In genomic region chr10:14168197-14168844, GRCm38 (mm10) we compare ENCODE assay signal across 18 mouse cellular contexts.
DNase-seq lines count a peak whose midpoint lies in the region; ATAC-seq and TF ChIP-seq lines count a peak whose summit lies in the region.
"Had no signal": no experiment of that assay in that cellular context is flagged by ENCODE, and none has a peak within 500 bp of the region (broad histone marks: within the 10 kb centered on the region; RNA-seq: fewer than 3 reads in every experiment).

No protein-coding gene starts in this region.

- DNase-seq in heart, adult 18-20 months, result no peak
- DNase-seq in liver, result no peak
- DNase-seq in kidney, postnatal 0 days (ENCODE audit: low spot score), result peak; percentile 47
- DNase-seq in testis, postnatal 10 days (ENCODE audit: low spot score), result no peak
- no peak for DNase-seq in left cerebral cortex, postnatal 4 days
- DNase-seq: adrenal gland, adult 8-10 months; cerebellum, adult 11 months; cerebellum, postnatal 14 days; spleen, adult 18-20 months; thymus, adult 2 months had no signal

- H3K9ac ChIP-seq in heart, embryonic 11.5 days (ENCODE audit: low read depth, low read length), result no peak overlapping the region
- no peak overlapping the region for H3K9ac ChIP-seq in liver, embryonic 16.5 days (ENCODE audit: low read depth, low read length)
- H3K9ac ChIP-seq in kidney, postnatal 0 days (ENCODE audit: low read depth, low read length), result no peak overlapping the region
- H3K9ac ChIP-seq: forebrain, embryonic 13.5 days; liver, embryonic 12.5 days had no signal

- no peaks in the 10 kb centered on the region for H3K9me3 ChIP-seq in heart, embryonic 11.5 days (replicated peaks; ENCODE audit: control insufficient read depth, low read length)
- no peaks in the 10 kb centered on the region for H3K9me3 ChIP-seq in liver, embryonic 16.5 days (replicated peaks; ENCODE audit: control insufficient read depth, low read length)
- no peaks in the 10 kb centered on the region for H3K9me3 ChIP-seq in kidney, postnatal 0 days (replicated peaks; ENCODE audit: low read length)
- H3K9me3 ChIP-seq: forebrain, embryonic 13.5 days; hindbrain, embryonic 10.5 days; liver, embryonic 12.5 days had no signal

- peak overlapping the region; percentile 47 for H3K27ac ChIP-seq in heart, embryonic 11.5 days (ENCODE audit: low read depth, low read length)
- H3K27ac ChIP-seq in liver, embryonic 16.5 days (ENCODE audit: low read length), result no peak overlapping the region
- no peak overlapping the region for H3K27ac ChIP-seq in kidney, postnatal 0 days
- H3K27ac ChIP-seq: forebrain, embryonic 13.5 days; hindbrain, embryonic 10.5 days; liver, embryonic 12.5 days; macrophage had no signal

- no peak overlapping the region for H3K4me2 ChIP-seq in heart, embryonic 11.5 days
- H3K4me2 ChIP-seq in liver, embryonic 16.5 days (ENCODE audit: low read depth, low read length), result no peak overlapping the region
- H3K4me2 ChIP-seq in kidney, postnatal 0 days (ENCODE audit: low read length), result no peak overlapping the region
- H3K4me2 ChIP-seq: forebrain, embryonic 13.5 days; liver, embryonic 12.5 days had no signal

- ATAC-seq in heart, embryonic 11.5 days (replicated peaks; ENCODE audit: insufficient number of reproducible peaks, low FRiP score, low TSS enrichment), result 0 out of 2 replicates have a peak, but pooled peaks have one; percentile 14
- peak; percentile 11; the same call in 1 of the 2 replicates for ATAC-seq in liver, embryonic 16.5 days (ENCODE audit: low read depth)
- peak; percentile 93 to 95 for ATAC-seq in hematopoietic stem cell, adult 5-6 weeks (replicated peaks in 1 of 2; ENCODE audit: insufficient read depth in 1 of 2, low FRiP score in 2 of 2, low TSS enrichment in 1 of 2, low read depth in 1 of 2, poor library complexity in 2 of 2, severe bottlenecking in 2 of 2)
- no peak for ATAC-seq in kidney, postnatal 0 days (replicated peaks; ENCODE audit: low FRiP score, low read depth)
- ATAC-seq: forebrain, embryonic 13.5 days; liver, embryonic 12.5 days had no signal

- no peak overlapping the region for H3K4me3 ChIP-seq in heart, embryonic 11.5 days (ENCODE audit: low read depth, low read length)
- H3K4me3 ChIP-seq in liver, embryonic 16.5 days (ENCODE audit: low read depth, low read length), result no peak overlapping the region
- no peak overlapping the region for H3K4me3 ChIP-seq in kidney, postnatal 0 days (replicated peaks; ENCODE audit: low read depth, low read length)
- H3K4me3 ChIP-seq: forebrain, embryonic 13.5 days; hindbrain, embryonic 10.5 days; liver, embryonic 12.5 days had no signal

- WGBS in heart, embryonic 11.5 days (ENCODE audit: insufficient replicate concordance), result 25% methylated on average over 6 of the region's 6 CpGs
- 15% methylated on average over 6 of the region's 6 CpGs for WGBS in liver, embryonic 16.5 days (ENCODE audit: insufficient replicate concordance)
- WGBS in kidney, postnatal 0 days, result 65% methylated on average over 6 of the region's 6 CpGs

- H3K36me3 ChIP-seq in heart, embryonic 11.5 days (ENCODE audit: control insufficient read depth, insufficient read depth, low read length), result no peaks in the 10 kb centered on the region
- no peaks in the 10 kb centered on the region for H3K36me3 ChIP-seq in liver, embryonic 16.5 days (ENCODE audit: control insufficient read depth, insufficient read depth)
- no peaks in the 10 kb centered on the region for H3K36me3 ChIP-seq in kidney, postnatal 0 days (ENCODE audit: insufficient read depth, low read length)
- H3K36me3 ChIP-seq: hindbrain, embryonic 10.5 days; liver, embryonic 12.5 days had no signal

- no peaks in the 10 kb centered on the region for H3K27me3 ChIP-seq in heart, embryonic 11.5 days (ENCODE audit: control insufficient read depth, insufficient read depth, low read length)
- H3K27me3 ChIP-seq in liver, embryonic 16.5 days (ENCODE audit: control insufficient read depth, insufficient read depth, low read depth, low read length), result no peaks in the 10 kb centered on the region
- no peaks in the 10 kb centered on the region for H3K27me3 ChIP-seq in kidney, postnatal 0 days (ENCODE audit: insufficient read depth, low read length)
- H3K27me3 ChIP-seq: CH12.LX; forebrain, embryonic 13.5 days; liver, embryonic 12.5 days had no signal

- intact Hi-C loops in left cerebral cortex, postnatal 4 days (cut with DNase I), result no loop called here

- no peak for TF ChIP-seq CTCF in kidney, postnatal 0 days (IDR thresholded peaks at IDR 0.05; ENCODE audit: low read depth)

- H3K4me1 ChIP-seq in heart, embryonic 11.5 days (ENCODE audit: control insufficient read depth, insufficient read depth, low read length), result 0 out of 2 replicates have a peak, but pooled peaks cover 5% of the 10 kb centered on the region
- H3K4me1 ChIP-seq in liver, embryonic 16.5 days (ENCODE audit: control insufficient read depth, low read depth, low read length), result no peaks in the 10 kb centered on the region
- H3K4me1 ChIP-seq in kidney, postnatal 0 days (replicated peaks; ENCODE audit: insufficient read depth, low read length), result no peaks in the 10 kb centered on the region; the same call in 1 of the 2 replicates
- H3K4me1 ChIP-seq: liver, embryonic 12.5 days had no signal
